Mouse (Mus musculus) hindbrain, embryonic 14.5 days (tissue): ENCODE data around the gene Osbp. TPM values are rescaled to one million over a fixed set of nuclear protein-coding genes. Genes with fewer than 3 reads are reported as not detected.
"Not testable (repeated sequence)": the region's sequence is repeated elsewhere in the genome, so short reads cannot be mapped to it uniquely, and the experiment has no call there.

ENCODE experiments used
- ATAC-seq: fragments of 200-750 bp; cut with Nextera tagmentation; 2 replicates; pipeline ENCODE4 v1.8.0; 2017; ENCODE audit warnings: moderate number of reproducible peaks, mild to moderate bottlenecking, moderate TSS enrichment, moderate library complexity; ENCODE audit not compliant: low FRiP score
- DNase-seq: peaks from one replicate; pipeline ENCODE4 v3.0.0-alpha.2; 2015; ENCODE audit warnings: low spot score
- H3K27ac ChIP-seq: fragments of 300-500 bp; sonication (generic); 2 replicates; pipeline ENCODE4 v1.5.1; 2014; ENCODE audit warnings: mild to moderate bottlenecking, moderate library complexity
- H3K27me3 ChIP-seq: fragments of 300-500 bp; sonication (generic); 2 replicates; pipeline ENCODE4 v1.6.1; 2014; ENCODE audit warnings: mild to moderate bottlenecking, low read length, mixed read lengths; ENCODE audit not compliant: control insufficient read depth, insufficient read depth
- H3K36me3 ChIP-seq: fragments of 300-500 bp; sonication (generic); replicated peaks from 2 replicates; pipeline ENCODE4 v1.6.1; 2014; ENCODE audit not compliant: control insufficient read depth, insufficient read depth
- H3K4me1 ChIP-seq: fragments of 300-500 bp; sonication (generic); replicated peaks from 2 replicates; pipeline ENCODE4 v1.6.1; 2014; ENCODE audit warnings: antibody characterized with exemption, low read length, mixed read lengths; ENCODE audit not compliant: control insufficient read depth, insufficient read depth
- H3K4me2 ChIP-seq: fragments of 300-500 bp; sonication (generic); replicated peaks from 2 replicates; pipeline ENCODE4 v1.6.1; 2014; ENCODE audit warnings: mild to moderate bottlenecking, moderate library complexity
- H3K4me3 ChIP-seq: fragments of 300-500 bp; sonication (generic); replicated peaks from 2 replicates; pipeline ENCODE4 v1.5.1; 2014; ENCODE audit warnings: mild to moderate bottlenecking, low read length
- H3K9ac ChIP-seq: fragments of 300-500 bp; sonication (generic); 2 replicates; pipeline ENCODE4 v1.6.1; 2014
- H3K9me3 ChIP-seq: fragments of 300-500 bp; sonication (generic); 2 replicates; pipeline ENCODE4 v1.6.1; 2016; ENCODE audit warnings: low read length; ENCODE audit not compliant: control insufficient read depth
- WGBS: fragments of 180-500 bp; shearing (Covaris S2); extraction: QIAGEN DNeasy Blood & Tissue Kit; methylation state at CpG from one replicate; pipeline ENCODE4 v1.1.7; 2014; 5-methylcytosine and 5-hydroxymethylcytosine counted together
- polyA plus RNA-seq: library from polyadenylated mRNA; unstranded; fragments of >200 nt; fragmentation: Nextera tagmentation; extraction: Ambion mirVana; gene quantifications from 2 replicates; pipeline ENCODE4 v1.2.1, GENCODE M21; 2014

Osbp gene
- polyA plus RNA-seq, 1 experiment from 2014 or later = 6.9 TPM

DNA sequence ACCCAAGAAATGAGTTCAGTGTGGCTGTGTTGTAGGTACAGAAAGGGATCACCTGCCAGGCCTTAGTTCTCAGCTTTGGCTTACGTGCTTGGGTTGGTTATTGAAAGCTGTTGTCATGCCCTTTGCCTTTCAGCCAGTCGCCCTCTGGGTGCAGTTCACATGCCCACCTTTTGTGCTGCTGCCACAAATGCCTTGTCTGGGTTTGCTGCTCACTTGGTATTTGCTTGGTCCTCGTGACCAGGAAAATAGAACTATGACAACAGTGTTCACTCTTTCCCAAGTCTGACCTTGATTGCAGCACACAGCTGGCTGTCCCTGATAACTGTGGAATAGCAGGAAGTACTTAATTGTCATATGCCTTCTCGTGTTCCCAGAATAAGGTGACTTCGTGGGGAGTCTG lies 11.6 kb downstream of the Osbp start:
- Histone ChIP-seq H3K4me1 (no peaks in the 10 kb centered on the region), H3K9ac (no peak overlapping the region), H3K4me3 (no peak overlapping the region), H3K9me3 (no peaks in the 10 kb centered on the region), H3K4me2 (no peak overlapping the region), H3K36me3 (peaks cover 99% of the 10 kb centered on the region), H3K27ac (no peak overlapping the region), H3K27me3 (no peaks in the 10 kb centered on the region)
- DNase-seq = no peak
- WGBS = 90% methylated on average over 5 of the region's 5 CpGs
- ATAC-seq = no peak

DNA sequence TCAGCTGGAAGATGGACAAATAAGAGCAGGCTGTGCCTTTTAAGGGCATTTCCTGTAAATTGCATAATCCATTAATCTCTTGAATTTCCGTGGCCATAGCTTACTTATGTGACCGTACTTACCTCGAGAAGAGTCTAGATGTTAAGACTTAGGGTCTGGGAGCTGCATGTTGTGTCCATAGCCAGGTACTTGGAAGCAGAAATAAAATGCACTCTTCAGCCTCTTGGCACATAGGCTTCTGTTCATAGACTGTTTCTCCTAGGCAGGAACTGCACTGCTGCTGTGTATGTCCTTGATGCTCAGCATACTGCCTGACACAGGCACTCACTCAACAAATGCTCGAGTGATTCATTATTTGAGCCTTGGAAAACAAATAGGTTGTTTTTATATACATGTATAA lies 14.7 kb downstream of the Osbp start:
- Histone ChIP-seq H3K4me1 (no peaks in the 10 kb centered on the region), H3K9ac (no peak overlapping the region), H3K36me3 (peaks cover 98% of the 10 kb centered on the region), H3K9me3 (no peaks in the 10 kb centered on the region), H3K4me2 (no peak overlapping the region), H3K4me3 (no peak overlapping the region), H3K27me3 (no peaks in the 10 kb centered on the region), H3K27ac (no peak overlapping the region)
- WGBS = 93% methylated on average over 4 of the region's 4 CpGs
- ATAC-seq (no peak), DNase-seq (no peak)

- DNase-seq, ATAC-seq: not testable (repeated sequence)
- 81% methylated on average over 5 of the region's 5 CpGs for WGBS
Measured at GRCm38 (mm10) chr19:11984614-11985013, 18.9 kb downstream of the Osbp start.

DNA sequence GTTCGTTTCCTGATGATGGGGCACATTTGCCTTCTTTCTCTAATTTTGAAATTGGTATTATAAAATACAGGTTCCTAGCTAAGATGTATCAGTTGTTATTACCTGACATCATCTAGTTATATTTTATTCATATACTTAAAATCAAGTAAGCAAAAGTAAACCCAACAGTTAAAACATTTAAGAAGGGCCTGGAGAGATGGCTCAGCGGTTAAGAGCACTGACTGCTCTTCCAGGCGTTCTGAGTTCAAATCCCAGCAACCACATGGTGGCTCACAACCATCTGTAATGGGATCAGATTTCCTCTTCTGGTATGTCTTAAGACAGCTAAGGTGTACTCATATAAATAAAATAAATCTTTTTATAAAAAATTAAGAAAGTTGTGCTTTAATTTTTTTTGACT lies 22.1 kb downstream of the Osbp start:
- Histone ChIP-seq H3K4me2 (no peak overlapping the region), H3K9ac (no peak overlapping the region), H3K36me3 (peaks cover 99% of the 10 kb centered on the region), H3K4me1 (no peaks in the 10 kb centered on the region), H3K27me3 (no peaks in the 10 kb centered on the region), H3K9me3 (no peaks in the 10 kb centered on the region), H3K4me3 (no peak overlapping the region), H3K27ac (no peak overlapping the region)
- ATAC-seq (no peak), DNase-seq (no peak)
- 95% methylated on average over 3 of the region's 3 CpGs for WGBS

More at GRCm38 (mm10) chr19:11984614-11985013, 18.9 kb downstream of the Osbp start:
- not testable (repeated sequence) for H3K9ac ChIP-seq, H3K9me3 ChIP-seq, H3K4me1 ChIP-seq, H3K27ac ChIP-seq, H3K4me2 ChIP-seq, H3K4me3 ChIP-seq, H3K27me3 ChIP-seq
- H3K36me3 ChIP-seq = peaks cover 99% of the 10 kb centered on the region

DNA sequence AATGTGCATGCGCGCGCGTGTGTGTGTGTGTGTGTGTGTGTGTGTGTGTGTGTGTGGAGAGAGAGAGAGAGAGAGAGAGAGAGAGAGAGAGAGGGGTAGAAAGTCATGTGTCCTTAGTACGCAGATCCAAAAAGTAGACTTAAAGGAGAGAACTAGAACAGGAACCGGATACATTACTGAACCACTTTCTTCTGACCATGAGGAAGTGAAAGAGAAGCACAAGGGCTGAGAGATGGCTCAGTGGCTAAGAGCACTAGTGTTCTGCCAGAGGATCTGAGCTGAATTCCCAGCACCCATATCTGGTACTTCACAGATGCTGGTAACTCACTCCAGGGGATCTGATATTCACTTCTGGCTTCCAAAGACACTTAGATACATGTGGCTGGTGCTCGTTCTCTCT lies 23.6 kb downstream of the Osbp start:
- 98% methylated on average over 7 of the region's 7 CpGs for WGBS
- Histone ChIP-seq H3K4me2 (no peak overlapping the region), H3K36me3 (peaks cover 98% of the 10 kb centered on the region), H3K27ac (no peak overlapping the region), H3K4me1 (no peaks in the 10 kb centered on the region), H3K4me3 (no peak overlapping the region), H3K9ac (no peak overlapping the region), H3K27me3 (no peaks in the 10 kb centered on the region), H3K9me3 (no peaks in the 10 kb centered on the region)
- DNase-seq = no peak
- ATAC-seq = no peak

GRCm38 (mm10) chr19:11992034-11992433 lies 26.3 kb downstream of the Osbp start:
- no peaks in the 10 kb centered on the region for H3K4me1 ChIP-seq
- H3K4me2 ChIP-seq = no peak overlapping the region
- 95% methylated on average over 9 of the region's 9 CpGs for WGBS
- H3K27me3 ChIP-seq = no peaks in the 10 kb centered on the region
- H3K27ac ChIP-seq = no peak overlapping the region
- H3K4me3 ChIP-seq = no peak overlapping the region
- no peaks in the 10 kb centered on the region for H3K9me3 ChIP-seq
- DNase-seq (no peak), ATAC-seq (no peak)
- no peak overlapping the region for H3K9ac ChIP-seq
- H3K36me3 ChIP-seq = peaks cover 86% of the 10 kb centered on the region

- DNase-seq = no peak
- H3K36me3 ChIP-seq = peaks cover 81% of the 10 kb centered on the region
- H3K4me2 ChIP-seq = no peak overlapping the region
- WGBS = 97% methylated on average over 10 of the region's 10 CpGs
- no peaks in the 10 kb centered on the region for H3K9me3 ChIP-seq
- H3K4me3 ChIP-seq = no peak overlapping the region
- no peaks in the 10 kb centered on the region for H3K4me1 ChIP-seq
- ATAC-seq = no peak
- no peak overlapping the region for H3K27ac ChIP-seq
- no peak overlapping the region for H3K9ac ChIP-seq
- H3K27me3 ChIP-seq = no peaks in the 10 kb centered on the region
Measured at GRCm38 (mm10) chr19:11992441-11993029, 26.8 kb downstream of the Osbp start.

- Histone ChIP-seq H3K9me3 (no peaks in the 10 kb centered on the region), H3K4me1 (no peaks in the 10 kb centered on the region), H3K4me2 (no peak overlapping the region), H3K27me3 (no peaks in the 10 kb centered on the region), H3K36me3 (peaks cover 58% of the 10 kb centered on the region), H3K4me3 (no peak overlapping the region), H3K9ac (no peak overlapping the region), H3K27ac (no peak overlapping the region)
- 93% methylated on average over 6 of the region's 6 CpGs for WGBS
- ATAC-seq (no peak), DNase-seq (no peak)
Measured at GRCm38 (mm10) chr19:11994703-11995431, 29.1 kb downstream of the Osbp start.

DNA sequence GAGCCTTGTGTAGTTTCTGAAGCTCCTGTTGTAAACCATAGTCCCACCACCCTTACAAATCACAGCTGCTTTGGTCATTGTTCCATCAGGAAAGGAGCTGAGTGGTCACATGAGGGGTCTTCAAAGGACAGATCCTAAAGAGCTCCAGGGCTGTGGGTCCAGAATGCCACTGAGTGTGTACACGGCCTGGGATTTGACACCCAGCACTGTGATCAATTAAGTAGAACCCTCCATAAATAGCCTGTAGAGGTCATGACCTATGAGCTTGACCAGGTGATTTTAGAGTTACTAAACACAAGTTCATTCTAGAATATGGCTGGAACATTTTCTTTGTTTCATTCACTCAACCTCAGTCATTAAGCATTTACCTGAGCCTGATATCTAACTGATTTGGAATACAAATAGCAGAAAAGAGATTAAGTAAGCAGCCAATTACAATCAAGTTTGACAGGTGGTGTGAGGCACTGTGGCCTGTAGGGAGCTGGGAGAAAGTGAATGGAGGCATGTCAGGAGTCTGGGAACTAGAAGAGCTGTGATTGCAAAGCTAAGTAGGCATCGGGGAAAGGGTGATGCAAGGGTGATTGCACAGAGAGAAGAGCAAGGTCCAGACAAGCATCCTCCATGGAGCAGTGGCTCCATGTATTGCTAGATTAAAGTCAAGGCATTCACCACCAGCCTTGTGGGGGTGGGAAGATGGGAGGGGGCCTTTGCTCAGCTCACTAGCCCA lies 30.1 kb downstream of the Osbp start:
- ATAC-seq = no peak
- Histone ChIP-seq H3K4me2 (no peak overlapping the region), H3K27me3 (no peaks in the 10 kb centered on the region), H3K4me1 (no peaks in the 10 kb centered on the region), H3K27ac (no peak overlapping the region), H3K9ac (no peak overlapping the region), H3K9me3 (no peaks in the 10 kb centered on the region), H3K4me3 (no peak overlapping the region), H3K36me3 (peaks cover 48% of the 10 kb centered on the region)
- 70% methylated on average over 2 of the region's 2 CpGs for WGBS
- no peak for DNase-seq
